10 mouse cellular contexts compared by ENCODE assay signal in genomic region chr1:177642712-177643467, GRCm38 (mm10).
A peak's percentile ranks its signal among the peaks of the same experiment; 100 is the strongest.
DNase-seq lines count a peak whose midpoint lies in the region; ATAC-seq lines count a peak whose summit lies in the region.
"Had no signal": no experiment of that assay in that cellular context is flagged by ENCODE, and none has a peak within 500 bp of the region (broad histone marks: within the 10 kb centered on the region; RNA-seq: fewer than 3 reads in every experiment).

No protein-coding gene starts in this region.

- H3K4me2 ChIP-seq in heart, embryonic 11.5 days = no peak overlapping the region
- H3K4me2 ChIP-seq in lung, embryonic 16.5 days (ENCODE audit: low read depth, low read length) = no peak overlapping the region
- H3K4me2 ChIP-seq: forebrain, embryonic 13.5 days; hindbrain, embryonic 15.5 days had no signal

- 0 out of 2 replicates have a peak overlapping the region, but pooled peaks have one; percentile 39 for H3K9ac ChIP-seq in heart, embryonic 11.5 days (ENCODE audit: low read depth, low read length)
- H3K9ac ChIP-seq in lung, embryonic 16.5 days (ENCODE audit: low read length) = no peak overlapping the region
- H3K9ac ChIP-seq: forebrain, embryonic 13.5 days; hindbrain, embryonic 15.5 days had no signal

- 61% methylated on average over 10 of the region's 10 CpGs for WGBS in heart, embryonic 11.5 days (ENCODE audit: insufficient replicate concordance)
- WGBS in lung, embryonic 16.5 days = 45% methylated on average over 10 of the region's 10 CpGs

- intact Hi-C loops in heart, postnatal 10 days (cut with DNase I) = no loop called here

- H3K4me1 ChIP-seq in heart, embryonic 11.5 days (ENCODE audit: control insufficient read depth, insufficient read depth, low read length) = no peaks in the 10 kb centered on the region
- no peaks in the 10 kb centered on the region; the same call in 1 of the 2 replicates for H3K4me1 ChIP-seq in lung, embryonic 16.5 days (replicated peaks; ENCODE audit: control insufficient read depth, insufficient read depth, low read length)

- no peaks in the 10 kb centered on the region for H3K27me3 ChIP-seq in heart, embryonic 11.5 days (ENCODE audit: control insufficient read depth, insufficient read depth, low read length)
- H3K27me3 ChIP-seq in lung, embryonic 16.5 days (ENCODE audit: control insufficient read depth, insufficient read depth, low read depth, low read length) = no peaks in the 10 kb centered on the region
- H3K27me3 ChIP-seq: forebrain, embryonic 13.5 days; hindbrain, embryonic 15.5 days had no signal

- no peak for DNase-seq in heart, postnatal 10 days
- DNase-seq in ZHBTc4 (ENCODE audit: low read depth, low spot score) = peak; percentile 36
- peak; percentile 69 for DNase-seq in kidney, adult 18-20 months
- DNase-seq in B cell, adult 2 months = no peak
- DNase-seq in Muller cell, postnatal 12 days (ENCODE audit: inconsistent ontology term) = no peak
- no peak for DNase-seq in ovary, adult 18-20 months (ENCODE audit: low spot score)

- no peak for ATAC-seq in heart, embryonic 11.5 days (replicated peaks; ENCODE audit: insufficient number of reproducible peaks, low FRiP score, low TSS enrichment)
- peak; percentile 77 for ATAC-seq in lung, embryonic 16.5 days (ENCODE audit: low read depth)
- ATAC-seq: forebrain, embryonic 13.5 days had no signal

- H3K36me3 ChIP-seq in heart, embryonic 11.5 days (ENCODE audit: control insufficient read depth, insufficient read depth, low read length) = no peaks in the 10 kb centered on the region
- no peaks in the 10 kb centered on the region for H3K36me3 ChIP-seq in lung, embryonic 16.5 days (ENCODE audit: control insufficient read depth, insufficient read depth, low read length)
- H3K36me3 ChIP-seq: hindbrain, embryonic 15.5 days had no signal

- no peak overlapping the region for H3K27ac ChIP-seq in heart, embryonic 11.5 days (ENCODE audit: low read depth, low read length)
- peak overlapping the region; percentile 30; the same call in 1 of the 2 replicates for H3K27ac ChIP-seq in lung, embryonic 16.5 days (ENCODE audit: low read length)
- H3K27ac ChIP-seq: forebrain, embryonic 13.5 days; hindbrain, embryonic 15.5 days had no signal

- no peak overlapping the region for H3K4me3 ChIP-seq in heart, embryonic 11.5 days (ENCODE audit: low read depth, low read length)
- H3K4me3 ChIP-seq in lung, embryonic 16.5 days (ENCODE audit: low read length) = no peak overlapping the region
- H3K4me3 ChIP-seq: forebrain, embryonic 13.5 days; hindbrain, embryonic 15.5 days had no signal

- H3K9me3 ChIP-seq in heart, embryonic 11.5 days (replicated peaks; ENCODE audit: control insufficient read depth, low read length) = no peaks in the 10 kb centered on the region
- no peaks in the 10 kb centered on the region for H3K9me3 ChIP-seq in lung, embryonic 16.5 days (ENCODE audit: control insufficient read depth, low read length)
- H3K9me3 ChIP-seq: forebrain, embryonic 13.5 days; hindbrain, embryonic 15.5 days had no signal

Comparison
In these comparisons a context has a peak if more than half of its experiments do, and no peak if none do; other contexts are left out.
1. DNase-seq: peak in ZHBTc4 (single experiment) and kidney, adult 18-20 months (single experiment); none in heart, postnatal 10 days (0 of 2), B cell, adult 2 months (0 of 2), Muller cell, postnatal 12 days (single experiment) and ovary, adult 18-20 months (single experiment).